Mouse (Mus musculus) ES-Bruce4 (cell line): Measurements from ENCODE around the gene Rnf220. TPM values are rescaled to one million over a fixed set of nuclear protein-coding genes. Genes with fewer than 3 reads are reported as not detected.

ENCODE experiments used
- H3K27ac ChIP-seq: 2 replicates; pipeline ENCODE4 v1.5.1; 2012; ENCODE audit warnings: low read length, inconsistent platforms; ENCODE audit not compliant: insufficient read depth
- H3K27me3 ChIP-seq: 2 replicates; pipeline ENCODE4 v1.6.1; 2012; ENCODE audit warnings: mild to moderate bottlenecking, low read length, inconsistent platforms; ENCODE audit not compliant: control insufficient read depth, poor library complexity, insufficient read depth, severe bottlenecking
- H3K36me3 ChIP-seq: 2 replicates; pipeline ENCODE4 v1.6.1; 2012; ENCODE audit warnings: inconsistent platforms, mild to moderate bottlenecking, low read length, moderate library complexity; ENCODE audit not compliant: control insufficient read depth, poor library complexity, insufficient read depth, severe bottlenecking
- H3K4me1 ChIP-seq: one replicate; pipeline ENCODE4 v1.8.1; 2011; ENCODE audit warnings: low read length; ENCODE audit not compliant: control insufficient read depth, insufficient read depth
- H3K4me3 ChIP-seq: 2 replicates; pipeline ENCODE4 v1.5.1; 2011; ENCODE audit warnings: low read depth, mild to moderate bottlenecking, low read length
- H3K9ac ChIP-seq: 2 replicates; pipeline ENCODE4 v1.6.1; 2012; ENCODE audit warnings: low read depth, mild to moderate bottlenecking, inconsistent platforms; ENCODE audit not compliant: poor library complexity, severe bottlenecking
- H3K9me3 ChIP-seq: replicated peaks from 2 replicates; pipeline ENCODE4 v1.6.1; 2012; ENCODE audit warnings: mild to moderate bottlenecking, low read length, inconsistent platforms; ENCODE audit not compliant: control insufficient read depth, poor library complexity, insufficient read depth, severe bottlenecking
- CTCF ChIP-seq: IDR thresholded peaks from one replicate; pipeline ENCODE4 v1.8.1; 2011; ENCODE audit warnings: low read depth, low read length
- EP300 ChIP-seq: IDR thresholded peaks from 2 replicates; pipeline ENCODE4 v1.6.1; 2011; ENCODE audit warnings: low read depth, low read length; ENCODE audit not compliant: insufficient read depth
- POLR2A ChIP-seq: IDR thresholded peaks from one replicate; pipeline ENCODE4 v1.8.1; 2011; ENCODE audit warnings: low read length; ENCODE audit not compliant: insufficient read depth
- polyA plus RNA-seq: library from polyadenylated mRNA; stranded (reverse); fragments of >200 nt; gene quantifications from 2 replicates; pipeline ENCODE4 v1.2.4, GENCODE M21; 2011; ENCODE audit warnings: low read depth; ENCODE audit not compliant: missing spikeins, insufficient read depth, insufficient read length

The Rnf220 gene
- polyA plus RNA-seq, 1 experiment: 132 TPM

- Histone ChIP-seq H3K27me3 (no peaks in the 10 kb centered on the region), H3K27ac (no peak overlapping the region), H3K4me3 (no peak overlapping the region), H3K4me1 (no peaks in the 10 kb centered on the region), H3K9ac (no peak overlapping the region), H3K9me3 (no peaks in the 10 kb centered on the region), H3K36me3 (no peaks in the 10 kb centered on the region)
- no peak for TF ChIP-seq CTCF
- TF ChIP-seq EP300: no peak
- TF ChIP-seq POLR2A: no peak
These were observed 153.5 kb downstream of the Rnf220 start for GRCm38 (mm10) chr4:117343385-117343784.

- Histone ChIP-seq H3K27ac (no peak overlapping the region), H3K36me3 (no peaks in the 10 kb centered on the region), H3K4me1 (no peaks in the 10 kb centered on the region), H3K9ac (no peak overlapping the region), H3K9me3 (no peaks in the 10 kb centered on the region), H3K4me3 (no peak overlapping the region), H3K27me3 (no peaks in the 10 kb centered on the region)
- TF ChIP-seq POLR2A: no peak
- 0 out of 2 replicates have a peak, but pooled peaks have one; percentile 58 for TF ChIP-seq EP300
- TF ChIP-seq CTCF: no peak
These were observed 154.1 kb downstream of the Rnf220 start for GRCm38 (mm10) chr4:117342751-117343150.

- Histone ChIP-seq H3K36me3 (no peaks in the 10 kb centered on the region), H3K4me1 (no peaks in the 10 kb centered on the region), H3K9ac (no peak overlapping the region), H3K27ac (no peak overlapping the region), H3K4me3 (no peak overlapping the region), H3K27me3 (no peaks in the 10 kb centered on the region), H3K9me3 (no peaks in the 10 kb centered on the region)
- TF ChIP-seq CTCF (no peak), POLR2A (no peak), EP300 (no peak)
These were observed 155.6 kb downstream of the Rnf220 start for GRCm38 (mm10) chr4:117341282-117341681.

- Histone ChIP-seq H3K9me3 (no peaks in the 10 kb centered on the region), H3K27me3 (no peaks in the 10 kb centered on the region), H3K9ac (no peak overlapping the region), H3K36me3 (no peaks in the 10 kb centered on the region), H3K4me3 (no peak overlapping the region), H3K4me1 (no peaks in the 10 kb centered on the region), H3K27ac (no peak overlapping the region)
- TF ChIP-seq EP300 (no peak), POLR2A (no peak), CTCF (no peak)
These were observed 157.1 kb downstream of the Rnf220 start for GRCm38 (mm10) chr4:117339796-117340195.

GRCm38 (mm10) chr4:117330836-117331475 is 165.9 kb downstream of the Rnf220 start:
- Histone ChIP-seq H3K4me3 (no peak overlapping the region), H3K9me3 (no peaks in the 10 kb centered on the region), H3K27ac (0 out of 2 replicates have a peak overlapping the region, but pooled peaks have one; percentile 6), H3K27me3 (no peaks in the 10 kb centered on the region), H3K4me1 (no peaks in the 10 kb centered on the region), H3K36me3 (no peaks in the 10 kb centered on the region), H3K9ac (no peak overlapping the region)
- TF ChIP-seq CTCF (no peak), POLR2A (no peak), EP300 (0 out of 2 replicates have a peak, but pooled peaks have one; percentile 31)

GRCm38 (mm10) chr4:117330132-117330531 is 166.7 kb downstream of the Rnf220 start:
- Histone ChIP-seq H3K4me1 (no peaks in the 10 kb centered on the region), H3K4me3 (no peak overlapping the region), H3K36me3 (no peaks in the 10 kb centered on the region), H3K9ac (no peak overlapping the region), H3K9me3 (no peaks in the 10 kb centered on the region), H3K27ac (no peak overlapping the region), H3K27me3 (no peaks in the 10 kb centered on the region)
- TF ChIP-seq POLR2A: no peak
- no peak for TF ChIP-seq CTCF
- TF ChIP-seq EP300: no peak
